Mouse (Mus musculus) MEL (cell line): ENCODE results near the gene Sfrp5. TPM values are rescaled to one million over a fixed set of nuclear protein-coding genes. Genes with fewer than 3 reads are reported as not detected.
A peak's percentile ranks its signal among the peaks of the same experiment; 100 is the strongest.

ENCODE experiments used
- DNase-seq: peaks from one replicate; pipeline ENCODE4 v3.0.0; 2011; ENCODE audit warnings: low read depth, low spot score
- H3K27ac ChIP-seq: 2 replicates; pipeline ENCODE4 v1.5.1; 2012; ENCODE audit warnings: low read depth, mild to moderate bottlenecking, control low read depth, low read length, moderate library complexity; ENCODE audit not compliant: control insufficient read depth
- H3K27me3 ChIP-seq, 2 experiments: fragments of 150-350 bp in 1 of 2; sonication (generic) in 1 of 2; 2 replicates each; pipeline ENCODE4 v1.6.1; 2012; ENCODE audit warnings: low read length in 2 of 2, mild to moderate bottlenecking in 2 of 2, improper control_type of control experiment in 1 of 2, moderate library complexity in 1 of 2; ENCODE audit not compliant: insufficient read depth in 2 of 2, control insufficient read depth in 1 of 2
- H3K36me3 ChIP-seq, 2 experiments: 2 replicates each; pipeline ENCODE4 v1.6.1; 2012 to 2014; ENCODE audit warnings: low read length in 2 of 2, improper control_type of control experiment in 1 of 2, inconsistent platforms in 1 of 2, mild to moderate bottlenecking in 1 of 2; ENCODE audit not compliant: insufficient read depth in 2 of 2, control insufficient read depth in 1 of 2
- H3K4me1 ChIP-seq, 2 experiments: fragments of 150-350 bp in 1 of 2; sonication (generic) in 1 of 2; 2 replicates each; pipeline ENCODE4 v1.6.1; 2012; ENCODE audit warnings: low read length in 2 of 2, improper control_type of control experiment in 1 of 2, mild to moderate bottlenecking in 1 of 2; ENCODE audit not compliant: insufficient read depth in 2 of 2, control insufficient read depth in 1 of 2
- H3K4me3 ChIP-seq, 2 experiments: fragments of 150-350 bp in 1 of 2; sonication (generic) in 1 of 2; 2 replicates each; pipeline ENCODE4 v1.5.1; 2012; ENCODE audit warnings: low read depth in 2 of 2, low read length in 2 of 2, mild to moderate bottlenecking in 2 of 2, moderate library complexity in 2 of 2, control low read depth in 1 of 2, improper control_type of control experiment in 1 of 2; ENCODE audit not compliant: control insufficient read depth in 1 of 2, insufficient read depth in 1 of 2
- H3K79me2 ChIP-seq: 2 replicates; pipeline ENCODE4 v1.6.1; 2012; ENCODE audit warnings: mild to moderate bottlenecking, low read length, moderate library complexity; ENCODE audit not compliant: control insufficient read depth, poor library complexity, insufficient read depth
- H3K9ac ChIP-seq: 2 replicates; pipeline ENCODE4 v1.6.1; 2012; ENCODE audit warnings: low read depth, mild to moderate bottlenecking, control low read depth, low read length, moderate library complexity; ENCODE audit not compliant: control insufficient read depth, poor library complexity, severe bottlenecking
- H3K9me3 ChIP-seq: fragments of 150-350 bp; sonication (generic); replicated peaks from 2 replicates; pipeline ENCODE4 v1.6.1; 2012; ENCODE audit warnings: mild to moderate bottlenecking, low read length, improper control_type of control experiment, moderate library complexity; ENCODE audit not compliant: insufficient read depth
- BHLHE40 ChIP-seq: IDR thresholded peaks from 2 replicates; pipeline ENCODE4 v1.6.1; 2012; ENCODE audit warnings: low read depth, mild to moderate bottlenecking, inconsistent platforms, low read length, improper control_type of control experiment, borderline replicate concordance
- CTCF ChIP-seq, 3 experiments: IDR thresholded peaks in 2 of 3; conservative IDR thresholded peaks in 1 of 3; 2 replicates each; pipeline ENCODE4 v1.5.1; 2011 to 2012; ENCODE audit warnings: low read length in 3 of 3, low read depth in 2 of 3, mild to moderate bottlenecking in 2 of 3, improper control_type of control experiment in 1 of 3, inconsistent platforms in 1 of 3, mixed read lengths in 1 of 3, moderate library complexity in 1 of 3; ENCODE audit not compliant: control insufficient read depth in 1 of 3, insufficient read depth in 1 of 3, poor library complexity in 1 of 3, severe bottlenecking in 1 of 3
- E2F4 ChIP-seq: IDR thresholded peaks from 2 replicates; pipeline ENCODE4 v1.6.1; 2011; ENCODE audit warnings: low read depth, low read length, improper control_type of control experiment, borderline replicate concordance
- ELF1 ChIP-seq: IDR thresholded peaks from 2 replicates; pipeline ENCODE4 v1.6.1; 2014; ENCODE audit warnings: low read depth, mild to moderate bottlenecking, inconsistent platforms, low read length, improper control_type of control experiment, moderate library complexity
- GATA1 ChIP-seq: IDR thresholded peaks from 2 replicates; pipeline ENCODE4 v1.6.1; 2011; ENCODE audit warnings: low read depth, low read length, improper control_type of control experiment
- JUND ChIP-seq: IDR thresholded peaks from 2 replicates; pipeline ENCODE4 v1.6.1; 2011; ENCODE audit warnings: low read depth, mild to moderate bottlenecking, improper control_type of control experiment, low read length
- KAT2A ChIP-seq: conservative IDR thresholded peaks from 2 replicates; pipeline ENCODE4 v1.6.1; 2012; ENCODE audit warnings: low read depth, low read length, improper control_type of control experiment, inconsistent platforms
- MAFK ChIP-seq: IDR thresholded peaks from 2 replicates; pipeline ENCODE4 v1.6.1; 2011; ENCODE audit warnings: low read depth, mild to moderate bottlenecking, low read length, improper control_type of control experiment, borderline replicate concordance
- MAZ ChIP-seq: IDR thresholded peaks from 2 replicates; pipeline ENCODE4 v1.6.1; 2012; ENCODE audit warnings: low read depth, mild to moderate bottlenecking, inconsistent platforms, low read length, improper control_type of control experiment
- NELFE ChIP-seq: IDR thresholded peaks from 2 replicates; pipeline ENCODE4 v1.6.1; 2011; ENCODE audit warnings: low read depth, low read length, improper control_type of control experiment
- NRF1 ChIP-seq: IDR thresholded peaks from 2 replicates; pipeline ENCODE4 v1.6.1; 2014; ENCODE audit warnings: low read depth, mild to moderate bottlenecking, inconsistent platforms, low read length, improper control_type of control experiment, moderate library complexity; ENCODE audit not compliant: poor library complexity, insufficient read depth, severe bottlenecking
- RAD21 ChIP-seq: IDR thresholded peaks from 2 replicates; pipeline ENCODE4 v1.6.1; 2011; ENCODE audit warnings: mild to moderate bottlenecking, low read depth, low read length, improper control_type of control experiment
- RCOR1 ChIP-seq: IDR thresholded peaks from 2 replicates; pipeline ENCODE4 v1.6.1; 2012; ENCODE audit warnings: low read depth, mild to moderate bottlenecking, inconsistent platforms, low read length, improper control_type of control experiment
- SIN3A ChIP-seq: IDR thresholded peaks from 2 replicates; pipeline ENCODE4 v1.6.1; 2012; ENCODE audit warnings: low read length, improper control_type of control experiment, inconsistent platforms
- SMC3 ChIP-seq: IDR thresholded peaks from 2 replicates; pipeline ENCODE4 v1.6.1; 2011; ENCODE audit warnings: low read depth, low read length, improper control_type of control experiment
- TAL1 ChIP-seq: IDR thresholded peaks from 2 replicates; pipeline ENCODE4 v1.6.1; 2012; ENCODE audit warnings: mild to moderate bottlenecking, inconsistent platforms, low read length, moderate library complexity, mixed read lengths
- TBP ChIP-seq: IDR thresholded peaks from 2 replicates; pipeline ENCODE4 v1.8.0; 2011; ENCODE audit warnings: low read depth, low read length, improper control_type of control experiment
- UBTF ChIP-seq: IDR thresholded peaks from 2 replicates; pipeline ENCODE4 v1.6.1; 2012; ENCODE audit warnings: low read depth, mild to moderate bottlenecking, inconsistent platforms, low read length, improper control_type of control experiment, moderate library complexity, borderline replicate concordance; ENCODE audit not compliant: insufficient read depth
- USF1 ChIP-seq: IDR thresholded peaks from 2 replicates; pipeline ENCODE4 v1.6.1; 2014; ENCODE audit warnings: low read depth, mild to moderate bottlenecking, inconsistent platforms, low read length, improper control_type of control experiment, moderate library complexity
- ZC3H11A ChIP-seq: IDR thresholded peaks from 2 replicates; pipeline ENCODE4 v1.6.1; 2012; ENCODE audit warnings: low read depth, mild to moderate bottlenecking, inconsistent platforms, low read length, improper control_type of control experiment
- ZMIZ1 ChIP-seq: IDR thresholded peaks from 2 replicates; pipeline ENCODE4 v1.6.1; 2012; ENCODE audit warnings: low read depth, mild to moderate bottlenecking, inconsistent platforms, low read length, improper control_type of control experiment, moderate library complexity
- ZNF384 ChIP-seq: IDR thresholded peaks from 2 replicates; pipeline ENCODE4 v1.6.1; 2012; ENCODE audit warnings: low read depth, mild to moderate bottlenecking, inconsistent platforms, low read length, improper control_type of control experiment
- polyA plus RNA-seq, 2 experiments: library from polyadenylated mRNA; stranded (reverse) in 1 of 2; unstranded in 1 of 2; fragments of >175 nt in 1 of 2; fragments of >200 nt in 1 of 2; gene quantifications; 2 replicates each; pipeline versions ENCODE4 v1.2.1 to v1.2.4; 2012; ENCODE audit warnings: low replicate concordance in 2 of 2, low read depth in 1 of 2; ENCODE audit not compliant: insufficient read length in 2 of 2, insufficient read depth in 1 of 2, missing spikeins in 1 of 2
- total RNA-seq: library from RNA; depleted of rRNA; stranded (reverse); fragments of 300-350 nt; gene quantifications from 2 replicates; pipeline ENCODE4 v1.2.3, GENCODE M21; 2012; rRNA removed

Gene Sfrp5
- total and polyA plus RNA-seq, 3 experiments = 0.50 TPM; not detected in 2

DNA sequence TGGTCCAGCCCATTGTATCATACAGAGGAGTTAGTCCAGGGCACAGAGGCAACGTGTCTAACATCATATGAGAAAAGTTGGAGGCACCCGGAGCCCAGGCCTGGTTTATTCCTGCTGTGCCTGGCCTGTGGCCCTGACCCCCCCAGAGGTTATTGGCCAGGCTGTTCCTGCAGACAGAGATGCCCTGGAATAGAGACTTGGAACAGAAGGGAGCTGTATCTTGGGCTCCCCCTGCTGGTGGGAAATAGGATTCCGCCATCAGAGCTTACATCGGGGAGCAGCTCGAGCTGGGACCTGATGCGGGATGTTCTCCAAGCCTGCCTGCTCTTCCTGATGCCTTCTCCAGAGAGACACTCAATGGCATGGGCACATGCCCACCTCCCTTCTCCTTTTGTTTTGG, 50.1 kb downstream of the Sfrp5 start:
- Histone ChIP-seq H3K79me2 (peaks cover 2% of the 10 kb centered on the region; the same call in 1 of the 2 replicates), H3K27ac (no peak overlapping the region), H3K9me3 (no peaks in the 10 kb centered on the region), H3K4me1 (peaks cover under 1 to 18% of the 10 kb centered on the region in 2 experiments; a peak in 3 of 4 replicates), H3K27me3 (no peaks in the 10 kb centered on the region), H3K9ac (no peak overlapping the region), H3K4me3 (no peak overlapping the region), H3K36me3 (no peaks in the 10 kb centered on the region; a peak in 1 of 4 replicates)
- no peak for TF ChIP-seq ELF1
- peak; percentile 64; the same call in 1 of the 2 replicates for TF ChIP-seq ZNF384
- TF ChIP-seq CTCF (IDR thresholded peaks at IDR 0.05 in 2 of 3, conservative IDR thresholded peaks at IDR 0.05 in 1 of 3; ENCODE audit: control insufficient read depth in 1 of 3, insufficient read depth in 1 of 3, low read depth in 2 of 3, low read length in 3 of 3, poor library complexity in 1 of 3, severe bottlenecking in 1 of 3) = peak; percentile 93 to 99 (median 95)
- TF ChIP-seq ZC3H11A = peak; percentile 82
- 0 out of 2 replicates have a peak, but pooled peaks have one; percentile 20 for TF ChIP-seq RCOR1
- 0 out of 2 replicates have a peak, but pooled peaks have one; percentile 20 for TF ChIP-seq SIN3A
- peak; percentile 89 for TF ChIP-seq RAD21
- no peak for TF ChIP-seq ZMIZ1
- TF ChIP-seq KAT2A = no peak
- no peak for TF ChIP-seq BHLHE40
- TF ChIP-seq SMC3 = peak; percentile 91
- DNase-seq = peak; percentile 91

- no peak for TF ChIP-seq E2F4
- no peak for TF ChIP-seq TBP
- no peak for TF ChIP-seq RAD21
- TF ChIP-seq GATA1 = no peak
- TF ChIP-seq MAZ = no peak
- no peak for TF ChIP-seq NRF1
- no peak for TF ChIP-seq TAL1
- TF ChIP-seq MAFK = no peak
- no peak for TF ChIP-seq UBTF
- TF ChIP-seq JUND = no peak
- TF ChIP-seq SIN3A = no peak
- TF ChIP-seq CTCF (IDR thresholded peaks at IDR 0.05 in 2 of 3, conservative IDR thresholded peaks at IDR 0.05 in 1 of 3; ENCODE audit: control insufficient read depth in 1 of 3, insufficient read depth in 1 of 3, low read depth in 2 of 3, low read length in 3 of 3, poor library complexity in 1 of 3, severe bottlenecking in 1 of 3) = no peak
- TF ChIP-seq NELFE = no peak
- no peak for TF ChIP-seq USF1
- Histone ChIP-seq H3K36me3 (no peaks in the 10 kb centered on the region; a peak in 1 of 4 replicates), H3K79me2 (peaks cover 2% of the 10 kb centered on the region; the same call in 1 of the 2 replicates), H3K4me3 (peak overlapping the region; percentile 59 to 65), H3K9me3 (no peaks in the 10 kb centered on the region), H3K4me1 (peaks cover 3 to 26% of the 10 kb centered on the region in 2 experiments; a peak in 3 of 4 replicates), H3K9ac (peak overlapping the region; percentile 65; the same call in 1 of the 2 replicates), H3K27me3 (no peaks in the 10 kb centered on the region), H3K27ac (no peak overlapping the region)
- DNase-seq = no peak
Observed at GRCm38 (mm10) chr19:42148569-42148860, 53.5 kb downstream of the Sfrp5 start.

Other genes with a start within 250 kb of the Sfrp5 start
- gene Mms19, start 221.1 kb downstream of the Sfrp5 start, total RNA-seq = 23.7 and 25.6 TPM in 2 replicates
- gene Mms19, start 221.1 kb downstream of the Sfrp5 start, polyA plus RNA-seq = 10 to 100 TPM in 1 of 2 experiments, not detected in 1; 88.6 TPM
- gene Ubtd1, start 220.5 kb downstream of the Sfrp5 start, total RNA-seq = 8.0 and 9.1 TPM in 2 replicates
- gene Ubtd1, start 220.5 kb downstream of the Sfrp5 start, polyA plus RNA-seq = 10 to 100 TPM in 1 of 2 experiments, not detected in 1; 15.5 TPM
- gene Ankrd2, start 166.3 kb downstream of the Sfrp5 start, total RNA-seq = not detected in 2 replicates
- not detected for gene Ankrd2, start 166.3 kb downstream of the Sfrp5 start, polyA plus RNA-seq
- 0.31 TPM in 1 of 2 replicates, not detected in the other for gene Hoga1, start 156.6 kb downstream of the Sfrp5 start, total RNA-seq
- gene Hoga1, start 156.6 kb downstream of the Sfrp5 start, polyA plus RNA-seq = under 1 TPM in 1 of 2 experiments, not detected in 1; 0.38 TPM
- gene 4933411K16Rik, start 150.0 kb downstream of the Sfrp5 start, total RNA-seq = not detected in 2 replicates
- gene 4933411K16Rik, start 150.0 kb downstream of the Sfrp5 start, polyA plus RNA-seq = under 1 TPM in 1 of 2 experiments, not detected in 1; 0.10 TPM
- 4.9 and 5.7 TPM in 2 replicates for gene Morn4, start 115.9 kb downstream of the Sfrp5 start, total RNA-seq
- 10 to 100 TPM in 1 of 2 experiments, not detected in 1; 18.4 TPM for gene Morn4, start 115.9 kb downstream of the Sfrp5 start, polyA plus RNA-seq
- 10.2 and 12.2 TPM in 2 replicates for gene Pi4k2a, start 111.8 kb downstream of the Sfrp5 start, total RNA-seq
- 10 to 100 TPM in 1 of 2 experiments, not detected in 1; 30.3 TPM for gene Pi4k2a, start 111.8 kb downstream of the Sfrp5 start, polyA plus RNA-seq
- 49.5 and 54.8 TPM in 2 replicates for gene Avpi1, start 73.2 kb downstream of the Sfrp5 start, total RNA-seq
- 10 to 100 TPM in 1 of 2 experiments, not detected in 1; 53.3 TPM for gene Avpi1, start 73.2 kb downstream of the Sfrp5 start, polyA plus RNA-seq
- gene Marveld1, start 54.9 kb downstream of the Sfrp5 start, total RNA-seq = 7.9 and 9.7 TPM in 2 replicates
- gene Marveld1, start 54.9 kb downstream of the Sfrp5 start, polyA plus RNA-seq = 10 to 100 TPM in 1 of 2 experiments, not detected in 1; 24.4 TPM
- gene Zfyve27, start 38.3 kb downstream of the Sfrp5 start, total RNA-seq = 22.0 and 27.0 TPM in 2 replicates
- 10 to 100 TPM in 1 of 2 experiments, not detected in 1; 40.2 TPM for gene Zfyve27, start 38.3 kb downstream of the Sfrp5 start, polyA plus RNA-seq
- gene Golga7b, start 45.3 kb upstream of the Sfrp5 start, total RNA-seq = 0.23 and 0.27 TPM in 2 replicates
- gene Golga7b, start 45.3 kb upstream of the Sfrp5 start, polyA plus RNA-seq = 1 to 10 TPM in 1 of 2 experiments, not detected in 1; 2.0 TPM
- gene Crtac1, start 229.5 kb upstream of the Sfrp5 start, total RNA-seq = not detected in 2 replicates
- gene Crtac1, start 229.5 kb upstream of the Sfrp5 start, polyA plus RNA-seq = under 1 TPM in 1 of 2 experiments, not detected in 1; 0.15 TPM